Mouse (Mus musculus) E14TG2a.4 (cell line): ENCODE results near the gene Zbtb2.

ENCODE experiments used
- H3K27me3 ChIP-seq: 2 replicates; pipeline ENCODE4 v1.6.1; 2014; ENCODE audit warnings: low read length, control low read depth; ENCODE audit not compliant: insufficient read depth
- H3K36me3 ChIP-seq: 2 replicates; pipeline ENCODE4 v1.6.1; 2014; ENCODE audit warnings: low read length, control low read depth; ENCODE audit not compliant: insufficient read depth
- H3K4me1 ChIP-seq: replicated peaks from 2 replicates; pipeline ENCODE4 v1.6.1; 2014; ENCODE audit warnings: low read depth, low read length, control low read depth
- H3K4me3 ChIP-seq: replicated peaks from 2 replicates; pipeline ENCODE4 v1.5.1; 2014; ENCODE audit warnings: mild to moderate bottlenecking, low read length
- H3K9me3 ChIP-seq: 2 replicates; pipeline ENCODE4 v1.6.1; 2014; ENCODE audit warnings: low read length, control low read depth
- CTCF ChIP-seq: conservative IDR thresholded peaks from 2 replicates; pipeline ENCODE4 v1.5.1; 2014; ENCODE audit warnings: low read length
- NANOG ChIP-seq: IDR thresholded peaks from 2 replicates; pipeline ENCODE4 v1.6.1; 2014; ENCODE audit warnings: borderline replicate concordance, low read length, mixed read lengths
- POU5F1 ChIP-seq: IDR thresholded peaks from 2 replicates; pipeline ENCODE4 v1.6.1; 2014; ENCODE audit warnings: low read length, borderline replicate concordance

The Zbtb2 gene

DNA sequence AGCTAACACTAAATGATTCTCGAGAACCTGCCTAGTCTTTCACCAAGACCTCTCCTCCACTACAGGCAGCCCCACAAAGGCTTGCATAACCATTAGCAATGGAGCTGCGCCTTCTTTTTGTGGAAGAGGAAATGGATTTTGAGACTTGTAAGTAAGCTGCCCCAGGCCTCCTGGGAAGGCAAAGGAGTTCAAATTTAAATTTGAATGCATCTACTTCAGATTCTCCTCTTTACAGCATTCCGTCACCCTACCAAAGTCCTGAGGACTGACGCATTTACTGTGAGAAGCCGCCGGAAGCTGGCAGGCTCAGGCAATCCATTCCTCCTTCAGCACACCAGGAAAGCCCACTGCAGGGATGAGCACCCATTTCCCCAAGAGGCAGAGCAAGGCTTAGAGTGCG, 12.6 kb downstream of the Zbtb2 start:
- no peaks in the 10 kb centered on the region for H3K9me3 ChIP-seq
- peaks cover 94% of the 10 kb centered on the region for H3K4me1 ChIP-seq
- H3K4me3 ChIP-seq, result no peak overlapping the region
- TF ChIP-seq CTCF, result no peak
- peak; percentile 70; the same call in 1 of the 2 replicates for TF ChIP-seq NANOG
- TF ChIP-seq POU5F1, result peak; percentile 42; the same call in 1 of the 2 replicates
- H3K27me3 ChIP-seq, result no peaks in the 10 kb centered on the region
- peaks cover 20% of the 10 kb centered on the region for H3K36me3 ChIP-seq

DNA sequence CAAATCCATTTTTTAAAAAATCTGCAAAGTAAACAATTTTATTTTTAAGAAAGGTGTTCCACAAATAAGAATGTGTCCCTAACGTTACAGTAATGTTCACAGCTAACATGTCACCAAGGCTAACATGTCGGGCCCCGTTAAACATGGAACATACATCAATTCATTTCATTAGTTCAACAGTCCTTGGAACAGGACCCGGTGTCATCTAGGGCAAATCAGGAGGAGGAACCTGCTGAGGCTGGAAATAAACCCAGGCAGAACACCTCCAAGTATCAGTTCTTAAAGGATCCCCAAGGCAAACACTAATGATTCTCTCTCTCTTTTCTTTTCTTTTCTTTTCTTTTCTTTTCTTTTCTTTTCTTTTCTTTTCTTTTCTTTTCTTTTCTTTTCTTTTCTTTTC, 13.2 kb downstream of the Zbtb2 start:
- no peaks in the 10 kb centered on the region for H3K9me3 ChIP-seq
- H3K4me3 ChIP-seq, result no peak overlapping the region
- H3K36me3 ChIP-seq, result peaks cover 24% of the 10 kb centered on the region
- H3K4me1 ChIP-seq, result peaks cover 94% of the 10 kb centered on the region
- TF ChIP-seq POU5F1 (no peak), CTCF (no peak), NANOG (no peak)
- H3K27me3 ChIP-seq, result no peaks in the 10 kb centered on the region

DNA sequence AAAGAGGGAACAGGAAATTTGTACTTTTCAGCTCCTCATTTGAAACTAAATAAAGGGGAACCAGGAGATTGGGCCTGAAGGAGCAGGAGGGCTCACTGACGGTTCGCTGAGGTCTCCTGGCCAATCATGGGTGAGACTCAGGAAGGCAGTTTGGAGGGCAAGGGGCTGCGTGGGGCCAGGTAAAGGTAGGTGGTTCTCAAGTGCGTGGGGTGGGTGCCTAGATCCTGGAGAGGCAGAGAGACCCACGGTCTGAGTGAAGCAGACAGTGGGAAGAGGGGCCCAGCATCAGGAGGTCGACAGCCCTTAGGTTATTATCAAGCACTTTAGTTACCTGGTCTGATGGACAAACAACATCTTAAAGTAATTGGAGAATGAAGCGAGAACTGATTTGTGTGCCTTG, 13.7 kb downstream of the Zbtb2 start:
- Histone ChIP-seq H3K9me3 (no peaks in the 10 kb centered on the region), H3K4me1 (peaks cover 94% of the 10 kb centered on the region), H3K27me3 (no peaks in the 10 kb centered on the region), H3K36me3 (peaks cover 24% of the 10 kb centered on the region), H3K4me3 (no peak overlapping the region)
- no peak for TF ChIP-seq NANOG
- no peak for TF ChIP-seq CTCF
- no peak for TF ChIP-seq POU5F1

DNA sequence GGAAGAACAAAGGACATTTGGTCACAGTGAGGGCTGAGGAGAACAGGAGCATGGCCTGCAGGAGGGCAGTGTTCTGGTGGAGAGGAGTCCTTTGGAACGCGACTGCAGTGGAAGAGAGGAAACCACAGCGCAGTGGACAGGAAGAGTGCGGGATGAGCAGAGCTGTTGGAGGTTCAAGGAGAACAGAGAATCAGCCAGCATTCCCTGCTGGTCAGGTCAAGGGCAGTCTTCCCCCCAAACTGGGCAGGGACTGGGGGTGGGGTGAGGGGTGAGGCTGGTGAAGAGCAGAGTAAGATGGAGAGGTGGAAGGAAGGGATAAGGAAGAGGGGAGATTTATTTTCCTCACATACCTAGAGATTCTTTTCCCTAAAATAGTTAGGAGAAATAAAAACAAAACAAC, 14.3 kb downstream of the Zbtb2 start:
- peaks cover 30% of the 10 kb centered on the region for H3K36me3 ChIP-seq
- H3K9me3 ChIP-seq, result no peaks in the 10 kb centered on the region
- TF ChIP-seq CTCF, result no peak
- peak overlapping the region; percentile 52 for H3K4me3 ChIP-seq
- H3K4me1 ChIP-seq, result peaks cover 95% of the 10 kb centered on the region
- no peaks in the 10 kb centered on the region; the same call in 1 of the 2 replicates for H3K27me3 ChIP-seq

DNA sequence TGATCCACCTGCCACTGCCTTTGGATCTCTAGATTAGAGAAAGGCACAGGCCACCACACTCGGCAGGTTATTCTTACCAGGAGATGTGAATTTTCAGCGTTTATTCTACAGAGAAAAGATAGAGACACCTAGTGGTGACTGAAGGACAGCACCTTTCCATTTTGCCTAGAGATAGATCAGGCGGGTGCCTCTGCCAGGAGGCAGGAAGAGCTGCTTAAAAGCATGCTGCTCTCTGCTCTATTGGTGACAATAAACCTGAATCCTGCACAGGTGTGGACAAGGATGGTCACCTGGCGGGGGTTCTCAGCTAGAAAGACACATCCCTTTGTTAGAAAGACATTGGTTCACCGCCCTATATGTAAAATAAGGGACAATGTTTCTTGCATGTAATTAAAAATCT, 15.9 kb downstream of the Zbtb2 start:
- Histone ChIP-seq H3K9me3 (no peaks in the 10 kb centered on the region), H3K36me3 (peaks cover 40% of the 10 kb centered on the region), H3K4me1 (peaks cover 84% of the 10 kb centered on the region), H3K27me3 (no peaks in the 10 kb centered on the region; the same call in 1 of the 2 replicates), H3K4me3 (peak overlapping the region; percentile 27; the same call in 1 of the 2 replicates)
- TF ChIP-seq POU5F1 (no peak), CTCF (peak; percentile 73)

DNA sequence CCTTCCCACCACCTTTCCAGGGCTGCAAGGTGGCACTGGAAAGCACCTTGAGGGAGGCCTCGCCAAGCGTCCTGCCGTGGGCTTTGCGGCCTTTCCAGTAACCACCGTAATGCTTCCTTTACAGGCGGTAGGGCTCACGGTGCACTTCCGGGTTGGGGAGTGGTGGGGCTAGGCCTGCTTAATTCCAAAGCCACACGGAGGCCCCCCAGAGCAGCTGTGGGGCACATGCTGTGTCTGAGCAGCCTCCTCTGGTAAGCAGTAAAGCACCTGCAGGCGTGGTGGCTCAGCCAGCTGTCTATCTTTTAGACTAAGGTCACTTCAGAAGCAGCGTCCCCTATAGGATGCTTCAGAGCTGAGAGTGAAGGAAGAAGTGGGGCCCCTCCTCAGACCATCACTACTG, 17.8 kb downstream of the Zbtb2 start:
- Histone ChIP-seq H3K36me3 (peaks cover 41% of the 10 kb centered on the region), H3K9me3 (no peaks in the 10 kb centered on the region), H3K4me3 (peak overlapping the region; percentile 68), H3K4me1 (peaks cover 68% of the 10 kb centered on the region), H3K27me3 (no peaks in the 10 kb centered on the region; the same call in 1 of the 2 replicates)
- TF ChIP-seq POU5F1 (no peak), CTCF (no peak), NANOG (no peak)

DNA sequence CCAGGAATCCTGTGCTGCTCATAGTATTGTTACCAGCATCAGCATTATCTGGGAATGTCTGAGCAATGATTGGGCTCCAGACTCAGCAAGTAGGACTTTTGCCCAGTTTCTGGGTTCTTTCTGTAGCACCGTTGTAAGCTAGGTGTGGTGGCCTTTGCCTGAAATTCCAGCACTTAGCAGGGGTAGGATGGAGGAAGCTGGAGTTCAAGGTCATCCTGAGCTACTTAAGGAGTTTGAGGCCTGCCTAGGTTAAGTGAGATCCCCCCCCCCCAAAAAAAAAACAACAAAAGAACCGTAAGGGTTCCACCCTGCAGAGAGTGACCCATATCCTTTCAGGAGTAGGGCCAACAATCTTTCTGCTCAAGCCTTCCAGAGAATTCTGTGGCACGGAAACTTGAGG, 23.3 kb downstream of the Zbtb2 start:
- TF ChIP-seq NANOG, result no peak
- TF ChIP-seq POU5F1, result no peak
- no peak for TF ChIP-seq CTCF
- Histone ChIP-seq H3K4me3 (no peak overlapping the region), H3K27me3 (no peaks in the 10 kb centered on the region; the same call in 1 of the 2 replicates), H3K4me1 (peaks cover 30% of the 10 kb centered on the region), H3K36me3 (peaks cover 45% of the 10 kb centered on the region), H3K9me3 (peaks cover 21% of the 10 kb centered on the region)

DNA sequence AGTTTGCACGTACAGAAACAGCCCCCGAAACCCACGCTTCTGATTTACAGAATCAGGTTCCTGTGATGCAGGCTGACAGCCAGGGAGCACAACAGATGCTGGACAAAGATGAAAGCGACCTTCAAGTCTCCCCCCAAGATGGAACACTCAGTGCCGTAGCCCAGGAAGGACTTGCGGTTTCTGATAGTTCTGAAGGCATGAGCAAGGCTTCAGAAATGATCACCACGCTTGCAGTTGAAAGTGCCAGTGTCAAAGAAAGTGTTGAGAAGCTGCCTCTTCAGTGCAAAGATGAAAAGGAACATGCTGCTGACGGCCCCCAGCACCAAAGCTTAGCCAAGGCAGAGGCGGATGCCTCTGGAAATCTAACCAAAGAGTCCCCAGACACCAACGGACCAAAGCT, 30.5 kb downstream of the Zbtb2 start:
- TF ChIP-seq NANOG (no peak), CTCF (no peak), POU5F1 (no peak)
- Histone ChIP-seq H3K4me1 (peaks cover 64% of the 10 kb centered on the region), H3K36me3 (peaks cover 92% of the 10 kb centered on the region), H3K9me3 (peaks cover 12% of the 10 kb centered on the region), H3K27me3 (no peaks in the 10 kb centered on the region), H3K4me3 (no peak overlapping the region)

DNA sequence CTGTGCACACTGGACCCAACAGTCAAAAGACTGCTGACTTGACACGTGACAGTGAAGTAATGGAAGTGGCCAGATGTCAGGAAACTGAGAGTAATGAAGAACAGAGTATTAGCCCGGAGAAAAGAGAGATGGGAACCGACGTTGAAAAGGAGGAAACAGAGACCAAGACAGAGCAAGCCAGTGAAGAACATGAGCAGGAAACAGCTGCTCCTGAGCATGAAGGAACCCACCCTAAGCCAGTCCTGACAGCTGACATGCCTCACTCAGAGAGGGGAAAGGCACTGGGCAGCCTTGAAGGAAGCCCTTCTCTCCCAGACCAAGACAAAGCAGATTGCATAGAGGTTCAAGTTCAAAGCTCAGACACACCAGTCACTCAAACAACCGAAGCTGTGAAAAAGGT, 31.3 kb downstream of the Zbtb2 start:
- TF ChIP-seq CTCF (no peak), NANOG (no peak), POU5F1 (no peak)
- H3K27me3 ChIP-seq, result no peaks in the 10 kb centered on the region
- no peak overlapping the region for H3K4me3 ChIP-seq
- peaks cover 64% of the 10 kb centered on the region for H3K4me1 ChIP-seq
- peaks cover 4% of the 10 kb centered on the region for H3K9me3 ChIP-seq
- peaks cover 96% of the 10 kb centered on the region for H3K36me3 ChIP-seq

DNA sequence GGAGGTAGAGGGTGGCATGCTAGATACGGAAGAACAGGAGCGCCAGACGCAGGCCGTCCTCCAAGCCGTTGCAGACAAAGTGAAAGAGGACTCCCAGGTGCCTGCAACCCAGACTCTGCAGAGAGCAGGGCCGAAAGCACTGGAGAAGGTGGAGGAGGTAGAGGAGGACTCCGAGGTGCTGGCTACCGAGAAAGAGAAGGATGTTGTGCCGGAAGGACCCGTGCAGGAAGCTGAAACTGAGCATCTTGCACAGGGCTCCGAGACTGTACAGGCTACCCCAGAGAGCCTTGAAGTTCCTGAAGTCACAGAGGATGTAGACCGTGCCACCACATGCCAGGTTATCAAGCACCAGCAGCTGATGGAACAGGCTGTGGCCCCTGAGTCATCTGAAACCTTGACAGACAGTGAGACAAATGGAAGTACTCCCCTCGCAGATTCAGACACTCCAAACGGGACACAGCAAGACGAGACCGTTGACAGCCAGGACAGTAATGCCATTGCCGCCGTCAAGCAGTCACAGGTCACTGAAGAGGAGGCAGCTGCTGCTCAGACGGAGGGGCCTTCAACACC, 31.9 kb downstream of the Zbtb2 start:
- Histone ChIP-seq H3K36me3 (peaks cover 90% of the 10 kb centered on the region), H3K4me1 (peaks cover 64% of the 10 kb centered on the region), H3K27me3 (no peaks in the 10 kb centered on the region), H3K9me3 (no peaks in the 10 kb centered on the region), H3K4me3 (0 out of 2 replicates have a peak overlapping the region, but pooled peaks have one; percentile 57)
- TF ChIP-seq POU5F1 (no peak), NANOG (no peak), CTCF (no peak)
